ENCODE assay signal across 1 mouse cellular context in the genomic region with DNA sequence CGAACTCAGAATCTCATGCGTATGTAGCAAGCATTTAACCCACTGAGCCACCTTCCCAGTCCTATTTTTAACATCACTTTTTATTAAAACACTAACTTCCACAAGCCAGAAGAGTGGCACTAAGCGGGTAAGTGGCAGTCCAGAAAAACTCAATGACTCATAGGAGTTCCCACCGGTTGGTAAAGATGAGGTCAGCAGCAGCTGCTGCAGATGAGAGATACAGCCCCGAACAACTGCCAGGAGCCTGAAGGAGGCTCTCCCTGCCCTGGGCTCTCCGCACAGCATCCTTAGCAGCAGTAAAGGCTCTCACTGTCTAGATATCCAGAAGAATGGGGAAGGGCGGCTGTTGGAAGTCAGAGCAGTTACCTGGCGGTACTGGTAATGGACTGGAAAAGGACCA.
TF ChIP-seq lines count a peak whose summit lies in the region.

No protein-coding gene starts in this region.

TF ChIP-seq in myocyte, 11 proteins besides CTCF, POLR2A, EP300 and RAD21 (continued from another document):
- peak; percentile 68 for TF ChIP-seq TCF12 (IDR thresholded peaks at IDR 0.05; ENCODE audit: insufficient read depth, poor library complexity, severe bottlenecking)
TF ChIP-seq in myocyte: peak in this region for 3.
